Mouse (Mus musculus) lung, embryonic 16.5 days (tissue): ENCODE results near the gene Jmjd8. TPM values are rescaled to one million over a fixed set of nuclear protein-coding genes. Genes with fewer than 3 reads are reported as not detected.

Source experiments
- ATAC-seq: fragments of 200-750 bp; cut with Nextera tagmentation; 2 replicates; pipeline ENCODE4 v1.8.0; 2017; ENCODE audit warnings: low read depth, mild to moderate bottlenecking, moderate library complexity
- H3K27ac ChIP-seq: fragments of 300-500 bp; sonication (generic); 2 replicates; pipeline ENCODE4 v1.5.1; 2014; ENCODE audit warnings: mild to moderate bottlenecking, control low read depth, low read length
- H3K27me3 ChIP-seq: fragments of 300-500 bp; sonication (generic); 2 replicates; pipeline ENCODE4 v1.6.1; 2014; ENCODE audit warnings: low read depth, low read length, mixed read lengths; ENCODE audit not compliant: control insufficient read depth, insufficient read depth
- H3K36me3 ChIP-seq: fragments of 300-500 bp; sonication (generic); 2 replicates; pipeline ENCODE4 v1.6.1; 2014; ENCODE audit warnings: low read length; ENCODE audit not compliant: control insufficient read depth, insufficient read depth
- H3K4me1 ChIP-seq: fragments of 300-500 bp; sonication (generic); replicated peaks from 2 replicates; pipeline ENCODE4 v1.6.1; 2014; ENCODE audit warnings: low read length, mixed read lengths; ENCODE audit not compliant: control insufficient read depth, insufficient read depth
- H3K4me2 ChIP-seq: fragments of 300-500 bp; sonication (generic); 2 replicates; pipeline ENCODE4 v1.6.1; 2014; ENCODE audit warnings: low read depth, low read length, control low read depth
- H3K4me3 ChIP-seq: fragments of 300-500 bp; sonication (generic); 2 replicates; pipeline ENCODE4 v1.5.1; 2014; ENCODE audit warnings: mild to moderate bottlenecking, low read length, control low read depth
- H3K9ac ChIP-seq: fragments of 300-500 bp; sonication (generic); 2 replicates; pipeline ENCODE4 v1.6.1; 2014; ENCODE audit warnings: low read length, control low read depth
- H3K9me3 ChIP-seq: fragments of 300-500 bp; sonication (generic); 2 replicates; pipeline ENCODE4 v1.6.1; 2016; ENCODE audit warnings: low read length; ENCODE audit not compliant: control insufficient read depth
- WGBS: fragments of 180-500 bp; shearing (Covaris S2); extraction: QIAGEN DNeasy Blood & Tissue Kit; methylation state at CpG from one replicate; pipeline ENCODE4 v1.1.7; 2014; 5-methylcytosine and 5-hydroxymethylcytosine counted together
- polyA plus RNA-seq: library from polyadenylated mRNA; unstranded; fragments of >200 nt; fragmentation: Nextera tagmentation; extraction: Ambion mirVana; gene quantifications from 2 replicates; pipeline ENCODE4 v1.2.1, GENCODE M21; 2015

Jmjd8 gene
- polyA plus RNA-seq, 1 experiment from 2014 or later, result 55.4 TPM

- H3K27me3 ChIP-seq, result no peaks in the 10 kb centered on the region
- H3K36me3 ChIP-seq, result peaks cover 31% of the 10 kb centered on the region
- 85% methylated on average over 22 of the region's 22 CpGs for WGBS
Observed at GRCm38 (mm10) chr17:25841117-25841880, 12.6 kb downstream of the Jmjd8 start, which contains the start of gene Gm20683. Gm20683 (minus strand) TSS chr17:25841763.

GRCm38 (mm10) chr17:25842509-25842908 lies 13.8 kb downstream of the Jmjd8 start:
- H3K4me1 ChIP-seq, result peaks cover 12% of the 10 kb centered on the region
- ATAC-seq, result no peak
- WGBS, result 79% methylated on average over 3 of the region's 3 CpGs
- no peak overlapping the region for H3K27ac ChIP-seq
- no peak overlapping the region for H3K4me3 ChIP-seq
- no peaks in the 10 kb centered on the region for H3K9me3 ChIP-seq
- no peak overlapping the region for H3K4me2 ChIP-seq
- no peak overlapping the region for H3K9ac ChIP-seq
- peaks cover 31% of the 10 kb centered on the region for H3K36me3 ChIP-seq
- H3K27me3 ChIP-seq, result no peaks in the 10 kb centered on the region

More at GRCm38 (mm10) chr17:25841117-25841880, 12.6 kb downstream of the Jmjd8 start, which contains the start of gene Gm20683:
- Histone ChIP-seq H3K27ac (no peak within 1 kb of the TSS), H3K9ac (no peak within 1 kb of the TSS), H3K4me1 (peaks cover 22% of the 10 kb centered on the region), H3K4me2 (no peak within 1 kb of the TSS), H3K9me3 (no peaks in the 10 kb centered on the region), H3K4me3 (no peak within 1 kb of the TSS)
- no peak for ATAC-seq

- H3K36me3 ChIP-seq, result peaks cover 30% of the 10 kb centered on the region
- H3K4me3 ChIP-seq, result peak overlapping the region; percentile 81
- WGBS, result 88% methylated on average over 4 of the region's 4 CpGs
- peak overlapping the region; percentile 87; the same call in 1 of the 2 replicates for H3K4me2 ChIP-seq
- no peaks in the 10 kb centered on the region for H3K9me3 ChIP-seq
- no peak overlapping the region for H3K27ac ChIP-seq
- peak overlapping the region; percentile 76 for H3K9ac ChIP-seq
- peaks cover 12% of the 10 kb centered on the region for H3K4me1 ChIP-seq
- H3K27me3 ChIP-seq, result no peaks in the 10 kb centered on the region
- ATAC-seq, result no peak
Observed at GRCm38 (mm10) chr17:25843122-25843521, 14.5 kb downstream of the Jmjd8 start.

GRCm38 (mm10) chr17:25843636-25844395 lies 15.1 kb downstream of the Jmjd8 start:
- Histone ChIP-seq H3K4me3 (peak overlapping the region; percentile 81), H3K27ac (peak overlapping the region; percentile 67), H3K9ac (peak overlapping the region; percentile 76), H3K27me3 (no peaks in the 10 kb centered on the region), H3K4me1 (peaks cover 12% of the 10 kb centered on the region), H3K36me3 (peaks cover 29% of the 10 kb centered on the region), H3K9me3 (no peaks in the 10 kb centered on the region), H3K4me2 (peak overlapping the region; percentile 87)
- no peak for ATAC-seq
- WGBS, result 1% methylated on average over 37 of the region's 38 CpGs

GRCm38 (mm10) chr17:25844396-25844901 lies 15.8 kb downstream of the Jmjd8 start, which contains the start of gene Rhot2:
Rhot2 (minus strand) TSS chr17:25844851.
- Histone ChIP-seq H3K4me2 (peak within 1 kb of the TSS; percentile 87), H3K36me3 (peaks cover 27% of the 10 kb centered on the region), H3K27ac (peak within 1 kb of the TSS; percentile 67), H3K27me3 (no peaks in the 10 kb centered on the region), H3K4me1 (peaks cover 12% of the 10 kb centered on the region), H3K9me3 (no peaks in the 10 kb centered on the region), H3K4me3 (peak within 1 kb of the TSS; percentile 81), H3K9ac (peak within 1 kb of the TSS; percentile 76)
- ATAC-seq, result peak; percentile 97
- under 1% methylated on average over 21 of the region's 21 CpGs for WGBS

GRCm38 (mm10) chr17:25860229-25860628 lies 31.6 kb downstream of the Jmjd8 start:
- H3K4me2 ChIP-seq, result peak overlapping the region; percentile 83
- ATAC-seq, result no peak
- 86% methylated on average over 6 of the region's 6 CpGs for WGBS
- peak overlapping the region; percentile 69 for H3K4me3 ChIP-seq
- H3K9ac ChIP-seq, result peak overlapping the region; percentile 90
- peaks cover 12% of the 10 kb centered on the region for H3K4me1 ChIP-seq
- no peaks in the 10 kb centered on the region for H3K9me3 ChIP-seq
- H3K27ac ChIP-seq, result no peak overlapping the region
- H3K36me3 ChIP-seq, result 0 out of 2 replicates have a peak, but pooled peaks cover 3% of the 10 kb centered on the region
- no peaks in the 10 kb centered on the region for H3K27me3 ChIP-seq

DNA sequence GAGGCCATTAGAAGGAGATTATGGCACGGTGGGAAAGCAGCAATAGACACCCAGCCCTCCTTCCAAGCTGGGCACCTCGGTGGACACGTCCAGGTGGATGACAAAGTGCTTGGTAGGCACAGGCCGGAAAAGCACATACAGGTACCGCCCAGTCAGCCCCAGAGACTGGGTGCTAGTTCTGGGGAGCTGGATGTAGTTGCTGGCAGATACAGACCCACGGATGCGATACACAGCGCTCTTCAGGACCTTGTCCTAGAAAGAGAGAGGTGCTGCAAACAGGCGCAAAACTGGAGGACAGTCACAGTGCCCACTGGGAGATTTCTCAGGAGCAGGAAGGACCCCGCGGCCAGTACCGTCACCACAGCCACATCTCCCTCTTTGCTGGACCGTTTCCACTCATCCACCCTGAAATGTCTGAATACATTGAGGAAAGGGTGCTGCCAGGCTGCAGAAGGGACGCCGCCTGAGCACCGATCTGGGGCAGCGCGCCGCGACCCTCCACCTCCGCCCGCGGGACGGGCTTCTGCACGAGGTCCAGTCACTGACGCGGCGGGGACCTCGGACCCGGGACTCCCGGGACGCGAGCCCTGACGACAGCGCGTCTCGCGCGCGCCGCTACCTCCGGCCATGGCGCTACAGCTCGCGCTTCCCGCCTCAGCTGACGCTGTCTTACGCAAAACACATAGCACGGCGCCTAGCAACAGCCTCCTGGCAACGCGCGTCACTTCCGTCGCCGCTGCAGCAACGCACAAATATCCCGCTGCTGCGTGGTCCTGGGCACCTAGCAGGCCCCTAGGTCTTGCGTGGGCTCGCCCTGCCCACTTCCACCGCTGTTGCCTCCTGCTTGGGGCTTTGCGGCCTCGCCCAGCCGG lies 32.4 kb downstream of the Jmjd8 start, which contains the start of gene Wdr90:
Wdr90 (minus strand) TSS at position 670 of the 872 bp plus-strand sequence.
- Histone ChIP-seq H3K4me2 (peak within 1 kb of the TSS; percentile 83), H3K4me3 (peak within 1 kb of the TSS; percentile 69), H3K36me3 (0 out of 2 replicates have a peak, but pooled peaks cover 3% of the 10 kb centered on the region), H3K9ac (peak within 1 kb of the TSS; percentile 90), H3K4me1 (peaks cover 12% of the 10 kb centered on the region), H3K9me3 (no peaks in the 10 kb centered on the region), H3K27ac (peak within 1 kb of the TSS; percentile 84), H3K27me3 (no peaks in the 10 kb centered on the region)
- peak; percentile 96 for ATAC-seq
- WGBS, result 2% methylated on average over 65 of the region's 65 CpGs

GRCm38 (mm10) chr17:25861704-25862612 lies 33.3 kb downstream of the Jmjd8 start:
- Histone ChIP-seq H3K9ac (peak overlapping the region; percentile 90), H3K36me3 (0 out of 2 replicates have a peak, but pooled peaks cover 3% of the 10 kb centered on the region), H3K4me2 (peak overlapping the region; percentile 83), H3K9me3 (no peaks in the 10 kb centered on the region), H3K27ac (peak overlapping the region; percentile 84), H3K4me1 (peaks cover 12% of the 10 kb centered on the region), H3K27me3 (no peaks in the 10 kb centered on the region), H3K4me3 (peak overlapping the region; percentile 69)
- ATAC-seq, result no peak; the same call in 1 of the 2 replicates
- WGBS, result 11% methylated on average over 6 of the region's 6 CpGs
